Mouse (Mus musculus): ENCODE data around the gene Bola1.

DNA sequence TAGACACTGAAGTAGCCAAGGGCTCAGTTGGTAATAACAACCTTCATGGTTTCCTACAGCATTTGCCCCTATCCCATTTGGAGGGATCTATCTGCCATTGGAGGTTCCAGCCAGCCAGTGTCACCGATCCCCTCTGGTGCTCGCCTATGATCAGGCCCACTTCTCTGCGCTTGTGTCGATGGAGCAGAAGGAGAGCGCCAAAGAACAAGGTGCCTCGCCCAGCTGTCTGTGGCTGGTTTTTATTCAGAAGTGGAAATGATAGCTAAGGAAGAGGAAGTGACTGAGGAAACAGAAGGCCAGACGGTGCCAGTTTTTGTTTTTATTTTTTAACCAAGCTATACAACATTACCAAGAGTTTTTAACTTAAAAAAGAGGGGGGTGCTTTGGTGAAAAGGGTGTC lies 67.7 kb downstream of the Bola1 start:
- no peak for TF ChIP-seq CTCF (IDR thresholded peaks at IDR 0.05)
- no peak for TF ChIP-seq POLR2A (IDR thresholded peaks at IDR 0.05; ENCODE audit: insufficient read depth, low read depth, low read length)
- no peak for TF ChIP-seq EP300 (IDR thresholded peaks at IDR 0.05; ENCODE audit: insufficient read depth, low read depth, low read length)

Measured in heart, adult 2 months (tissue).